ENCODE assay signal across 26 mouse cellular contexts in the genomic region with DNA sequence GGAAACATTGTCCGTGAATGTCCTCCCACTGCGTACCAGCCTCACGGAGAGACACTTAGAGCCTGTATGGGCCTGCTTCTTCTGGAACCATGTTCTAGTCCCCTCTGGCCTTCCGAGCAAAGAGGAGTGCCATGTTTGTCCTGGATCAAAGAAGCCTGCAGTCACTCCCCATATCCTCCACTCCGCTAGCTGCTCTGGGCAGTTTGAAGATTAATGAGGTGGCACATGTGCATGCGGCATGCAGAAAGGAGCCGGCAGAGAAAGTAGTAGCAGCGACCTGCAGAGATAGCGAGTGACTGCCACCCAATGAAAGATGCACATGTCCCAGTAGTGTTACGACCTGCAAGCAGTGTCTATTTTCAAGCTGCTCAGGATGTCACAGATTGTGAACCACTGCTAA.
"Had no signal": no experiment of that assay in that cellular context is flagged by ENCODE, and none has a peak within 500 bp of the region (broad histone marks: within the 10 kb centered on the region; RNA-seq: fewer than 3 reads in every experiment).

No protein-coding gene starts in this region.

- DNase-seq: gastrocnemius, adult 2 months; gastrocnemius, postnatal 10 days; gastrocnemius, postnatal 25 days; heart, adult 2 months; heart, postnatal 10 days; heart, postnatal 4 days; kidney, adult 8-10 months; kidney, postnatal 25 days; kidney, postnatal 4 days; liver; liver, embryonic 13.5 days; liver, postnatal 0 days had no signal

- ATAC-seq: hindbrain, embryonic 16.5 days; inflammation-experienced regulatory T-cells, adult 6 months; intestine, embryonic 15.5 days; intestine, postnatal 0 days; liver, postnatal 0 days had no signal

- H3K27ac ChIP-seq: gastrocnemius, adult 2 months; heart, adult 2 months; hindbrain, embryonic 10.5 days; hindbrain, embryonic 12.5 days; hindbrain, embryonic 14.5 days; intestine, embryonic 15.5 days; layer of hippocampus, adult 2 months; left cerebral cortex, adult 2 months; limb, embryonic 10.5 days; limb, embryonic 12.5 days; liver, embryonic 13.5 days; liver, embryonic 15.5 days had no signal

- H3K36me3 ChIP-seq: hindbrain, embryonic 10.5 days; hindbrain, embryonic 12.5 days; intestine, embryonic 15.5 days; limb, embryonic 10.5 days; limb, embryonic 12.5 days; liver, embryonic 13.5 days; liver, embryonic 15.5 days had no signal

- H3K9me3 ChIP-seq: hindbrain, embryonic 10.5 days; hindbrain, embryonic 12.5 days; intestine, embryonic 15.5 days; limb, embryonic 10.5 days; limb, embryonic 12.5 days; liver, embryonic 13.5 days; liver, embryonic 15.5 days had no signal

- H3K27me3 ChIP-seq: hindbrain, embryonic 12.5 days; intestine, embryonic 15.5 days; limb, embryonic 12.5 days; liver, embryonic 13.5 days; liver, embryonic 15.5 days had no signal

- H3K4me3 ChIP-seq: gastrocnemius, adult 2 months; heart, adult 2 months; hindbrain, embryonic 10.5 days; hindbrain, embryonic 12.5 days; intestine, embryonic 15.5 days; layer of hippocampus, adult 2 months; left cerebral cortex, adult 2 months; limb, embryonic 10.5 days; limb, embryonic 12.5 days; liver, embryonic 13.5 days; liver, embryonic 15.5 days had no signal

- H3K4me2 ChIP-seq: heart, embryonic 11.5 days; hindbrain, embryonic 12.5 days; hindbrain, embryonic 14.5 days; intestine, embryonic 15.5 days; limb, embryonic 12.5 days; liver, embryonic 11.5 days; liver, embryonic 13.5 days; liver, embryonic 15.5 days had no signal

- H3K4me1 ChIP-seq: hindbrain, embryonic 12.5 days; intestine, embryonic 15.5 days; limb, embryonic 12.5 days; liver, embryonic 13.5 days; liver, embryonic 15.5 days had no signal

- H3K9ac ChIP-seq: hindbrain, embryonic 12.5 days; hindbrain, embryonic 14.5 days; intestine, embryonic 15.5 days; limb, embryonic 12.5 days; liver, embryonic 13.5 days; liver, embryonic 15.5 days; liver, postnatal 0 days had no signal
